Comparison of ENCODE assay signal across 26 mouse cellular contexts in genomic region chr6:5421442-5421841, GRCm38 (mm10). TPM values are rescaled to one million over a fixed set of nuclear protein-coding genes. Genes with fewer than 3 reads are reported as not detected.
DNase-seq lines count a peak whose midpoint lies in the region; ATAC-seq and TF ChIP-seq lines count a peak whose summit lies in the region.
"Had no signal": no experiment of that assay in that cellular context is flagged by ENCODE, and none has a peak within 500 bp of the region (broad histone marks: within the 10 kb centered on the region; RNA-seq: fewer than 3 reads in every experiment).

No protein-coding gene starts in this region.

- H3K4me3 ChIP-seq in midbrain, postnatal 0 days (ENCODE audit: low read depth, low read length) = no peak overlapping the region
- no peak overlapping the region for H3K4me3 ChIP-seq in midbrain, embryonic 14.5 days (replicated peaks; ENCODE audit: low read depth, low read length)
- no peak overlapping the region for H3K4me3 ChIP-seq in embryonic facial prominence, embryonic 15.5 days (replicated peaks)
- no peak overlapping the region for H3K4me3 ChIP-seq in limb, embryonic 14.5 days (replicated peaks; ENCODE audit: low read length)
- H3K4me3 ChIP-seq in heart, embryonic 10.5 days = no peak overlapping the region
- H3K4me3 ChIP-seq in kidney, embryonic 15.5 days (replicated peaks) = no peak overlapping the region
- H3K4me3 ChIP-seq: erythroblast, embryonic 14.5 days; forebrain, embryonic 13.5 days; heart, adult 2 months; hindbrain, embryonic 10.5 days; hindbrain, embryonic 13.5 days; intestine, embryonic 15.5 days had no signal

- no peak for TF ChIP-seq POLR2A in limb, embryonic 14.5 days (IDR thresholded peaks at IDR 0.05; ENCODE audit: borderline replicate concordance, extremely low read depth, insufficient read depth, insufficient read length)

- 0 out of 2 replicates have a peak overlapping the region, but pooled peaks have one; percentile 26 for H3K27ac ChIP-seq in midbrain, postnatal 0 days (ENCODE audit: low read depth, low read length)
- H3K27ac ChIP-seq in midbrain, embryonic 14.5 days (replicated peaks; ENCODE audit: low read depth, low read length) = no peak overlapping the region
- H3K27ac ChIP-seq in embryonic facial prominence, embryonic 15.5 days (replicated peaks) = 0 out of 2 replicates have a peak overlapping the region, but pooled peaks have one; percentile 24
- H3K27ac ChIP-seq in limb, embryonic 14.5 days (replicated peaks; ENCODE audit: low read depth, low read length) = peak overlapping the region; percentile 74
- no peak overlapping the region for H3K27ac ChIP-seq in heart, embryonic 10.5 days
- H3K27ac ChIP-seq in kidney, embryonic 15.5 days = no peak overlapping the region
- H3K27ac ChIP-seq: forebrain, embryonic 13.5 days; heart, adult 2 months; hindbrain, embryonic 10.5 days; hindbrain, embryonic 13.5 days; intestine, embryonic 15.5 days had no signal

- no peaks in the 10 kb centered on the region for H3K36me3 ChIP-seq in midbrain, postnatal 0 days (ENCODE audit: insufficient read depth, low read length)
- no peaks in the 10 kb centered on the region for H3K36me3 ChIP-seq in midbrain, embryonic 14.5 days (ENCODE audit: control insufficient read depth, insufficient read depth, low read length)
- no peaks in the 10 kb centered on the region for H3K36me3 ChIP-seq in embryonic facial prominence, embryonic 15.5 days
- H3K36me3 ChIP-seq in limb, embryonic 14.5 days (ENCODE audit: control insufficient read depth, insufficient read depth, low read length) = no peaks in the 10 kb centered on the region
- peaks cover 16% of the 10 kb centered on the region for H3K36me3 ChIP-seq in heart, embryonic 10.5 days
- H3K36me3 ChIP-seq in kidney, embryonic 15.5 days = no peaks in the 10 kb centered on the region
- H3K36me3 ChIP-seq: hindbrain, embryonic 13.5 days; intestine, embryonic 15.5 days had no signal

- no peak for TF ChIP-seq CTCF in midbrain, postnatal 0 days (IDR thresholded peaks at IDR 0.05)

- H3K4me1 ChIP-seq in midbrain, postnatal 0 days (ENCODE audit: insufficient read depth, low read length) = no peaks in the 10 kb centered on the region
- no peaks in the 10 kb centered on the region for H3K4me1 ChIP-seq in midbrain, embryonic 14.5 days (ENCODE audit: control insufficient read depth, insufficient read depth, low read length)
- H3K4me1 ChIP-seq in embryonic facial prominence, embryonic 15.5 days = 0 out of 2 replicates have a peak, but pooled peaks cover 8% of the 10 kb centered on the region
- 0 out of 2 replicates have a peak, but pooled peaks cover 5% of the 10 kb centered on the region for H3K4me1 ChIP-seq in limb, embryonic 14.5 days (ENCODE audit: control insufficient read depth, insufficient read depth, low read length)
- peaks cover 4% of the 10 kb centered on the region; the same call in 1 of the 2 replicates for H3K4me1 ChIP-seq in heart, embryonic 10.5 days
- no peaks in the 10 kb centered on the region for H3K4me1 ChIP-seq in kidney, embryonic 15.5 days
- H3K4me1 ChIP-seq: forebrain, embryonic 13.5 days; hindbrain, embryonic 10.5 days; hindbrain, embryonic 13.5 days; intestine, embryonic 15.5 days had no signal

- H3K9ac ChIP-seq in midbrain, postnatal 0 days (replicated peaks; ENCODE audit: low read length, poor library complexity, severe bottlenecking) = no peak overlapping the region
- no peak overlapping the region for H3K9ac ChIP-seq in midbrain, embryonic 14.5 days (replicated peaks; ENCODE audit: low read length)
- no peak overlapping the region for H3K9ac ChIP-seq in embryonic facial prominence, embryonic 15.5 days
- no peak overlapping the region for H3K9ac ChIP-seq in limb, embryonic 14.5 days (ENCODE audit: low read depth, low read length, severe bottlenecking)
- no peak overlapping the region for H3K9ac ChIP-seq in kidney, embryonic 15.5 days
- H3K9ac ChIP-seq: forebrain, embryonic 13.5 days; hindbrain, embryonic 13.5 days; intestine, embryonic 15.5 days had no signal

- ATAC-seq in midbrain, postnatal 0 days (ENCODE audit: low FRiP score) = no peak
- no peak for ATAC-seq in midbrain, embryonic 14.5 days (ENCODE audit: low FRiP score, low TSS enrichment)
- no peak for ATAC-seq in embryonic facial prominence, embryonic 15.5 days (ENCODE audit: insufficient number of reproducible peaks, low FRiP score, low TSS enrichment, low read depth)
- peak; percentile 62; the same call in 1 of the 2 replicates for ATAC-seq in limb, embryonic 14.5 days (ENCODE audit: low FRiP score, low read depth)
- no peak for ATAC-seq in kidney, embryonic 15.5 days (replicated peaks; ENCODE audit: low FRiP score)
- ATAC-seq: activated CD4-positive, CD25-positive, alpha-beta regulatory T cell, adult 4 months; forebrain, embryonic 13.5 days; forebrain, embryonic 16.5 days; hindbrain, embryonic 16.5 days; intestine, embryonic 15.5 days had no signal

- DNase-seq in midbrain, postnatal 0 days (ENCODE audit: low spot score) = no peak
- no peak for DNase-seq in midbrain, embryonic 14.5 days
- DNase-seq in limb, embryonic 14.5 days (ENCODE audit: low spot score) = no peak
- no peak for DNase-seq in heart, embryonic 10.5 days (ENCODE audit: low spot score)
- DNase-seq: adrenal gland, adult 8-10 months; adrenal gland, postnatal 25 days; cerebellum, adult 11-12 months; cerebellum, adult 8-10 months; cerebellum, postnatal 10 days; cerebellum, postnatal 36 days; embryo, embryonic 11 days; gastrocnemius, postnatal 10 days; gastrocnemius, postnatal 36 days; heart, adult 2 months had no signal

- H3K27me3 ChIP-seq in midbrain, postnatal 0 days (ENCODE audit: insufficient read depth, low read length) = no peaks in the 10 kb centered on the region
- H3K27me3 ChIP-seq in midbrain, embryonic 14.5 days (ENCODE audit: control insufficient read depth, insufficient read depth, low read length) = no peaks in the 10 kb centered on the region
- no peaks in the 10 kb centered on the region for H3K27me3 ChIP-seq in embryonic facial prominence, embryonic 15.5 days
- no peaks in the 10 kb centered on the region for H3K27me3 ChIP-seq in limb, embryonic 14.5 days (ENCODE audit: control insufficient read depth, insufficient read depth, low read length)
- no peaks in the 10 kb centered on the region for H3K27me3 ChIP-seq in heart, embryonic 10.5 days (ENCODE audit: insufficient read depth, poor library complexity, severe bottlenecking)
- H3K27me3 ChIP-seq in kidney, embryonic 15.5 days = no peaks in the 10 kb centered on the region
- H3K27me3 ChIP-seq: forebrain, embryonic 13.5 days; hindbrain, embryonic 13.5 days; intestine, embryonic 15.5 days had no signal

- 87% methylated on average over 2 of the region's 2 CpGs for WGBS in midbrain, postnatal 0 days
- WGBS in midbrain, embryonic 14.5 days = 88% methylated on average over 2 of the region's 2 CpGs
- WGBS in embryonic facial prominence, embryonic 15.5 days = 68% methylated on average over 2 of the region's 2 CpGs
- 54% methylated on average over 2 of the region's 2 CpGs for WGBS in limb, embryonic 14.5 days
- WGBS in heart, embryonic 10.5 days = 92% methylated on average over 2 of the region's 2 CpGs
- WGBS in kidney, embryonic 15.5 days = 94% methylated on average over 2 of the region's 2 CpGs

- no peaks in the 10 kb centered on the region for H3K9me3 ChIP-seq in midbrain, postnatal 0 days (ENCODE audit: low read length)
- H3K9me3 ChIP-seq in midbrain, embryonic 14.5 days (ENCODE audit: control insufficient read depth, low read length) = no peaks in the 10 kb centered on the region
- H3K9me3 ChIP-seq in embryonic facial prominence, embryonic 15.5 days (replicated peaks) = no peaks in the 10 kb centered on the region
- no peaks in the 10 kb centered on the region for H3K9me3 ChIP-seq in limb, embryonic 14.5 days (ENCODE audit: control insufficient read depth, low read length)
- H3K9me3 ChIP-seq in heart, embryonic 10.5 days = no peaks in the 10 kb centered on the region
- no peaks in the 10 kb centered on the region for H3K9me3 ChIP-seq in kidney, embryonic 15.5 days (replicated peaks)
- H3K9me3 ChIP-seq: forebrain, embryonic 13.5 days; hindbrain, embryonic 13.5 days; intestine, embryonic 15.5 days had no signal

- no peak overlapping the region for H3K4me2 ChIP-seq in midbrain, postnatal 0 days (ENCODE audit: low read depth, low read length, poor library complexity, severe bottlenecking)
- no peak overlapping the region for H3K4me2 ChIP-seq in midbrain, embryonic 14.5 days (ENCODE audit: low read length)
- no peak overlapping the region for H3K4me2 ChIP-seq in embryonic facial prominence, embryonic 15.5 days (replicated peaks)
- H3K4me2 ChIP-seq in limb, embryonic 14.5 days (replicated peaks; ENCODE audit: low read depth, low read length, severe bottlenecking) = no peak overlapping the region
- no peak overlapping the region for H3K4me2 ChIP-seq in kidney, embryonic 15.5 days
- H3K4me2 ChIP-seq: forebrain, embryonic 13.5 days; heart, embryonic 11.5 days; hindbrain, embryonic 13.5 days; intestine, embryonic 15.5 days had no signal

RNA-seq across cellular contexts. Expression of gene Asb4, which starts 38.3 kb away (rescaled TPM):
- total RNA-seq in midbrain, postnatal 0 days (2014; rRNA removed) = 9.0 and 9.7 TPM in 2 replicates
- polyA plus RNA-seq in midbrain, postnatal 0 days (2015; fragmentation: Nextera tagmentation; extraction: Ambion mirVana) = 15.4 and 23.0 TPM in 2 replicates
- 13.6 and 13.8 TPM in 2 replicates for polyA plus RNA-seq in midbrain, embryonic 14.5 days (2014; fragmentation: Nextera tagmentation; extraction: Ambion mirVana)
- 16.6 and 19.5 TPM in 2 replicates for polyA plus RNA-seq in embryonic facial prominence, embryonic 15.5 days (2015; fragmentation: Nextera tagmentation; extraction: Ambion mirVana)
- polyA plus RNA-seq in limb, embryonic 14.5 days (2012; rRNA removed) = 43.9 and 49.5 TPM in 2 replicates
- 29.4 and 31.4 TPM in 2 replicates for polyA plus RNA-seq in limb, embryonic 14.5 days (2014; fragmentation: Nextera tagmentation; extraction: Ambion mirVana)
- 60.7 and 132 TPM in 2 replicates for polyA plus RNA-seq in heart, embryonic 10.5 days (2016; fragmentation: Nextera tagmentation; extraction: Ambion mirVana)
- polyA plus RNA-seq in kidney, embryonic 15.5 days (2015; fragmentation: Nextera tagmentation; extraction: Ambion mirVana) = 25.4 and 27.6 TPM in 2 replicates
- total RNA-seq: granulocyte monocyte progenitor cell, adult 5-6 weeks had no signal
- polyA plus RNA-seq: activated CD4-positive, CD25-positive, alpha-beta regulatory T cell, adult 4 months; erythroblast, embryonic 14.5 days had no signal

Comparison
In these comparisons a context has a peak if more than half of its experiments do, and no peak if none do; other contexts are left out.
1. H3K27ac ChIP-seq: peak in midbrain, postnatal 0 days (single experiment), embryonic facial prominence, embryonic 15.5 days (single experiment) and limb, embryonic 14.5 days (single experiment); none in midbrain, embryonic 14.5 days (single experiment), heart, embryonic 10.5 days (single experiment) and kidney, embryonic 15.5 days (single experiment).